16 mouse cellular contexts compared by ENCODE assay signal in genomic region chr9:31999760-32000159, GRCm38 (mm10).
A peak's percentile ranks its signal among the peaks of the same experiment; 100 is the strongest.
DNase-seq lines count a peak whose midpoint lies in the region; ATAC-seq and TF ChIP-seq lines count a peak whose summit lies in the region.
"Had no signal": no experiment of that assay in that cellular context is flagged by ENCODE, and none has a peak within 500 bp of the region (broad histone marks: within the 10 kb centered on the region; RNA-seq: fewer than 3 reads in every experiment).

No protein-coding gene starts in this region.

- DNase-seq in heart, adult 18-20 months, result peak; percentile 64 to 80
- no peak for DNase-seq in heart, adult 8-10 months (ENCODE audit: low spot score)
- peak; percentile 63 for DNase-seq in lung, embryonic 14.5 days
- no peak for DNase-seq in lung, adult 2 months
- DNase-seq in lung, postnatal 0 days (ENCODE audit: low spot score), result peak; percentile 74
- DNase-seq in yolk sac, embryonic 10.5 days (ENCODE audit: low spot score), result peak; percentile 53
- no peak for DNase-seq in thymus, adult 2 months
- DNase-seq: cerebellum, adult 9-10 months; kidney, postnatal 10 days had no signal

- H3K36me3 ChIP-seq in lung, embryonic 14.5 days (ENCODE audit: insufficient read depth), result no peaks in the 10 kb centered on the region
- H3K36me3 ChIP-seq in lung, postnatal 0 days (ENCODE audit: insufficient read depth, low read length), result no peaks in the 10 kb centered on the region
- H3K36me3 ChIP-seq in thymus, adult 2 months (ENCODE audit: control insufficient read depth, insufficient read depth, low read length), result no peaks in the 10 kb centered on the region
- H3K36me3 ChIP-seq: embryonic facial prominence, embryonic 15.5 days; forebrain, embryonic 12.5 days; limb, embryonic 15.5 days; neural tube, embryonic 12.5 days had no signal

- 33% methylated on average over 1 of the region's 1 CpGs for WGBS in lung, embryonic 14.5 days
- 44% methylated on average over 1 of the region's 1 CpGs for WGBS in lung, adult 2 months
- WGBS in lung, postnatal 0 days, result 33% methylated on average over 1 of the region's 1 CpGs
- 67% methylated on average over 1 of the region's 1 CpGs for WGBS in thymus, adult 2 months

- TF ChIP-seq POLR2A in lung, adult 2 months (IDR thresholded peaks at IDR 0.05; ENCODE audit: borderline replicate concordance, extremely low read depth, low read depth, low read length), result no peak
- no peak for TF ChIP-seq POLR2A in thymus, adult 2 months (IDR thresholded peaks at IDR 0.05; ENCODE audit: control insufficient read depth, extremely low read depth, insufficient read depth, low read length, poor library complexity)

- TF ChIP-seq CTCF in lung, embryonic 14.5 days (IDR thresholded peaks at IDR 0.05; ENCODE audit: low read depth), result no peak
- no peak for TF ChIP-seq CTCF in lung, adult 2 months (IDR thresholded peaks at IDR 0.05; ENCODE audit: insufficient read depth, low read length)
- TF ChIP-seq CTCF in lung, postnatal 0 days (IDR thresholded peaks at IDR 0.05), result no peak
- no peak for TF ChIP-seq CTCF in thymus, adult 2 months (IDR thresholded peaks at IDR 0.05; ENCODE audit: borderline replicate concordance, control insufficient read depth, extremely low read depth, insufficient read depth, low read length, poor library complexity)

- no peak overlapping the region for H3K27ac ChIP-seq in lung, embryonic 14.5 days (ENCODE audit: low read depth)
- H3K27ac ChIP-seq in lung, postnatal 0 days (ENCODE audit: low read length), result no peak overlapping the region
- H3K27ac ChIP-seq in thymus, adult 2 months (ENCODE audit: control insufficient read depth, insufficient read depth, low read length), result no peak overlapping the region
- H3K27ac ChIP-seq: embryonic facial prominence, embryonic 15.5 days; forebrain, embryonic 12.5 days; limb, embryonic 15.5 days; neural tube, embryonic 12.5 days had no signal

- ATAC-seq in lung, embryonic 14.5 days (ENCODE audit: insufficient read depth), result no peak
- peak; percentile 65 for ATAC-seq in lung, postnatal 0 days
- ATAC-seq: activated CD4-positive, CD25-positive, alpha-beta regulatory T cell, adult 4 months had no signal

- no peaks in the 10 kb centered on the region for H3K27me3 ChIP-seq in lung, embryonic 14.5 days (ENCODE audit: insufficient read depth, low read length)
- H3K27me3 ChIP-seq in lung, postnatal 0 days (replicated peaks; ENCODE audit: insufficient read depth, low read length), result no peaks in the 10 kb centered on the region
- no peaks in the 10 kb centered on the region; the same call in 1 of the 2 replicates for H3K27me3 ChIP-seq in thymus, adult 2 months (ENCODE audit: control insufficient read depth, insufficient read depth, low read length)
- H3K27me3 ChIP-seq: CH12.LX; embryonic facial prominence, embryonic 15.5 days; forebrain, embryonic 12.5 days; limb, embryonic 15.5 days; neural tube, embryonic 12.5 days had no signal

- TF ChIP-seq EP300 in lung, postnatal 0 days (IDR thresholded peaks at IDR 0.05), result no peak

- H3K4me3 ChIP-seq in lung, embryonic 14.5 days (ENCODE audit: low read depth, low read length), result no peak overlapping the region
- no peak overlapping the region for H3K4me3 ChIP-seq in lung, adult 2 months (replicated peaks; ENCODE audit: extremely low read depth, low read depth, low read length)
- H3K4me3 ChIP-seq in lung, postnatal 0 days (ENCODE audit: low read depth, low read length), result no peak overlapping the region
- H3K4me3 ChIP-seq in thymus, adult 2 months (ENCODE audit: control insufficient read depth, insufficient read depth, low read length), result no peak overlapping the region
- H3K4me3 ChIP-seq: embryonic facial prominence, embryonic 15.5 days; forebrain, embryonic 12.5 days; limb, embryonic 15.5 days; megakaryocyte, embryonic 14.5 days; neural tube, embryonic 12.5 days had no signal

- H3K4me2 ChIP-seq in lung, embryonic 14.5 days, result no peak overlapping the region
- H3K4me2 ChIP-seq in lung, postnatal 0 days (replicated peaks; ENCODE audit: low read depth, low read length), result no peak overlapping the region
- H3K4me2 ChIP-seq: embryonic facial prominence, embryonic 15.5 days; forebrain, embryonic 12.5 days; limb, embryonic 15.5 days; neural tube, embryonic 12.5 days had no signal

- H3K4me1 ChIP-seq in lung, embryonic 14.5 days (ENCODE audit: insufficient read depth), result peaks cover 6% of the 10 kb centered on the region; the same call in 1 of the 2 replicates
- no peaks in the 10 kb centered on the region for H3K4me1 ChIP-seq in lung, adult 2 months (ENCODE audit: control insufficient read depth, insufficient read depth, low read length)
- no peaks in the 10 kb centered on the region for H3K4me1 ChIP-seq in lung, postnatal 0 days (ENCODE audit: insufficient read depth, low read depth, low read length)
- H3K4me1 ChIP-seq in thymus, adult 2 months (replicated peaks; ENCODE audit: control insufficient read depth, insufficient read depth, low read length), result peaks cover 6% of the 10 kb centered on the region; the same call in 1 of the 2 replicates
- H3K4me1 ChIP-seq: neural tube, embryonic 12.5 days had no signal

- H3K9ac ChIP-seq in lung, embryonic 14.5 days, result no peak overlapping the region
- no peak overlapping the region for H3K9ac ChIP-seq in lung, postnatal 0 days (replicated peaks; ENCODE audit: low read depth)
- H3K9ac ChIP-seq: embryonic facial prominence, embryonic 15.5 days; forebrain, embryonic 12.5 days; limb, embryonic 15.5 days; neural tube, embryonic 12.5 days had no signal

- H3K9me3 ChIP-seq in lung, embryonic 14.5 days (ENCODE audit: low read depth, low read length), result no peaks in the 10 kb centered on the region
- no peaks in the 10 kb centered on the region for H3K9me3 ChIP-seq in lung, postnatal 0 days (ENCODE audit: low read length)
- H3K9me3 ChIP-seq: embryonic facial prominence, embryonic 15.5 days; forebrain, embryonic 12.5 days; limb, embryonic 15.5 days; megakaryocyte, embryonic 14.5 days; neural tube, embryonic 12.5 days had no signal

Comparison
In these comparisons a context has a peak if more than half of its experiments do, and no peak if none do; other contexts are left out.
1. DNase-seq: peak in heart, adult 18-20 months (2 of 2), lung, embryonic 14.5 days (single experiment), lung, postnatal 0 days (single experiment) and yolk sac, embryonic 10.5 days (single experiment); none in heart, adult 8-10 months (single experiment), lung, adult 2 months (single experiment) and thymus, adult 2 months (single experiment).